Mouse (Mus musculus): ENCODE data around the gene Wfikkn1. TPM values are rescaled to one million over a fixed set of nuclear protein-coding genes. Genes with fewer than 3 reads are reported as not detected.
A peak's percentile ranks its signal among the peaks of the same experiment; 100 is the strongest.
"Not testable (repeated sequence)": the region's sequence is repeated elsewhere in the genome, so short reads cannot be mapped to it uniquely, and the experiment has no call there.

Wfikkn1 gene
- polyA plus RNA-seq, 1 experiment from 2014 or later, result 0.42 TPM

DNA sequence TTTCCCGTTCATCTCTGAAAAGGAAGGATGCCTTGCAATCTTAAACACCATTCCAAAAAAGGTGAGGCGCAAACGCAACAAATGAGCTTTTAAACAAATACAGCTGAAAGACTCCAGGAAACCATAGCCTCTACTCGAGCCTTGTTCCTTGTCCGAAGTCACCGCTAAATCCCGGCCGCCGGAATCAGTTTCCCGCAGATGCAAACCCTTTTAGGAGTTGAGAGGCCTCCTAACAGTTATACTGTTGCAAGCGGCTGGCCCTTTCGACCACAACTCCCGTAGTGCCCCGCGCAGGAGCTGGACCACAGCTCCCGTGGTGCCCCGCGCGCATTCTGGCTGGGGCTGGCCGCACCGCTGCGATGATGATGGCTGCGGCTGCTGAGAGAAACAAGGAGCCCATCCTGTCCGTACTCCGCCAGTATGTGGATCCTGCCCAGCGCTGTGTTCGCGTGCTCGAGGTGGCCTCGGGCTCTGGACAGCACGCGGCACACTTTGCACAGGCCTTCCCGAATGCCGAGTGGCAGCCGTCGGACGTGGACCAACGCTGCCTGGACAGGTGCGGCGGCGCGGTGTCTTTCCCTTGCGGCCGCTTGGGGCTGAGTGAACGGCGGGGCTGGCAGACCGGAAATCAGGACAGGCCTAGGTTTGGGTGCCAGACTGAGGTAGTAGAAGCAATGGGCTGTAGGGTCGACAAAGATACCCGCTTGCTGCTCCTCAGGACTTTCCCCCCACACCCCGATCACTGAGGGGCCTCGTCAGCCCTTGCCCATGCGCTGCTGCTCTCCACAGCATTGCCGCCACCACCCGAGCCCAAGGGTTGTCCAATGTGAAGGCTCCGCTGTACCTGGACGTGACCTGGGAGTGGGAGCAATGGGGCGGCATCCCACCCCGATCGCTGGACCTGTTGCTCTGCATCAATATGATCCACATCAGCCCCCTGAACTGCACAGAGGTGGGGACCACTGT, 5.2 kb downstream of the Wfikkn1 start:
- H3K27me3 ChIP-seq (replicated peaks; ENCODE audit: control insufficient read depth, insufficient read depth, low read length), result no peaks in the 10 kb centered on the region
- H3K4me3 ChIP-seq (ENCODE audit: low read depth, low read length), result peak overlapping the region; percentile 79
- H3K27ac ChIP-seq (replicated peaks; ENCODE audit: low read depth, low read length), result peak overlapping the region; percentile 94
- DNase-seq (ENCODE audit: low spot score) (peak; percentile 96), ATAC-seq (ENCODE audit: low read depth) (peak; percentile 96)
- peaks cover 15% of the 10 kb centered on the region for H3K36me3 ChIP-seq (ENCODE audit: control insufficient read depth, insufficient read depth, low read length)
- no peaks in the 10 kb centered on the region for H3K9me3 ChIP-seq (ENCODE audit: control insufficient read depth, low read length)
- WGBS, result 1% methylated on average over 44 of the region's 59 CpGs
- peak overlapping the region; percentile 78 for H3K9ac ChIP-seq (ENCODE audit: low read depth, low read length)
- peak overlapping the region; percentile 85 for H3K4me2 ChIP-seq (ENCODE audit: low read depth, low read length)
- H3K4me1 ChIP-seq (ENCODE audit: control insufficient read depth, insufficient read depth, low read length), result peaks cover 7% of the 10 kb centered on the region; the same call in 1 of the 2 replicates

DNA sequence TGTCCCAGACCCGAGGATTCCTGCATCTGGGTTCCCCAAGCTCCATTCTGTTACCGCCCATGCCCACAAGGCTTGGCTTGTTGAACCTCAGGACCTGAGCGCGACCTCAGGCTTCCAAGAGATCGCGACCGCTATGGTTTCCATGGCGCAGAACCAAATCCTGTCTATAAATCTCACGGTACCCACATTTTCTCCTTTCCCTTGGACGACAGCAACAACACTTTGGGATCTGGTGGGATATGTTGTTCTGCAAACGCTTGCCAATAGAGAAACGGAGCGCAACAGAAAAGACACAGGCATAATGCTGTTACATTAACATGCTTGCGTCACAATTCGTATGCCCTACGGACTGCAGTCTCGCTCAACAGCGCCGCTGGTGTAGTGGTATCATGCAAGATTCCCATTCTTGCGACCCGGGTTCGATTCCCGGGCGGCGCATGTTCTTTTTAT, 5.9 kb downstream of the Wfikkn1 start, which contains the start of gene Mettl26:
TSS of gene Mettl26 (plus strand) at position 354 of the 450 bp plus-strand sequence.
- peak within 1 kb of the TSS; percentile 79 for H3K4me3 ChIP-seq (ENCODE audit: low read depth, low read length)
- H3K36me3 ChIP-seq (ENCODE audit: control insufficient read depth, insufficient read depth, low read length), result peaks cover 15% of the 10 kb centered on the region
- peak within 1 kb of the TSS; percentile 78 for H3K9ac ChIP-seq (ENCODE audit: low read depth, low read length)
- ATAC-seq (ENCODE audit: low read depth) (peak; percentile 80), DNase-seq (ENCODE audit: low spot score) (peak; percentile 94)
- H3K4me1 ChIP-seq (ENCODE audit: control insufficient read depth, insufficient read depth, low read length), result peaks cover 7% of the 10 kb centered on the region; the same call in 1 of the 2 replicates
- H3K4me2 ChIP-seq (ENCODE audit: low read depth, low read length), result peak within 1 kb of the TSS; percentile 85
- no peaks in the 10 kb centered on the region for H3K27me3 ChIP-seq (replicated peaks; ENCODE audit: control insufficient read depth, insufficient read depth, low read length)
- H3K27ac ChIP-seq (replicated peaks; ENCODE audit: low read depth, low read length), result peak within 1 kb of the TSS; percentile 94
- 1% methylated on average over 25 of the region's 25 CpGs for WGBS
- H3K9me3 ChIP-seq (ENCODE audit: control insufficient read depth, low read length), result no peaks in the 10 kb centered on the region

GRCm38 (mm10) chr17:25874148-25874720, 6.4 kb downstream of the Wfikkn1 start:
- ATAC-seq (ENCODE audit: low read depth) (no peak), DNase-seq (ENCODE audit: low spot score) (no peak)
- Histone ChIP-seq H3K4me1 (ENCODE audit: control insufficient read depth, insufficient read depth, low read length) (peaks cover 7% of the 10 kb centered on the region; the same call in 1 of the 2 replicates), H3K27me3 (replicated peaks; ENCODE audit: control insufficient read depth, insufficient read depth, low read length) (no peaks in the 10 kb centered on the region), H3K9ac (ENCODE audit: low read depth, low read length) (peak overlapping the region; percentile 78), H3K4me2 (ENCODE audit: low read depth, low read length) (peak overlapping the region; percentile 85), H3K9me3 (ENCODE audit: control insufficient read depth, low read length) (no peaks in the 10 kb centered on the region), H3K27ac (replicated peaks; ENCODE audit: low read depth, low read length) (peak overlapping the region; percentile 94), H3K4me3 (ENCODE audit: low read depth, low read length) (peak overlapping the region; percentile 79), H3K36me3 (ENCODE audit: control insufficient read depth, insufficient read depth, low read length) (peaks cover 14% of the 10 kb centered on the region)
- 6% methylated on average over 14 of the region's 14 CpGs for WGBS

DNA sequence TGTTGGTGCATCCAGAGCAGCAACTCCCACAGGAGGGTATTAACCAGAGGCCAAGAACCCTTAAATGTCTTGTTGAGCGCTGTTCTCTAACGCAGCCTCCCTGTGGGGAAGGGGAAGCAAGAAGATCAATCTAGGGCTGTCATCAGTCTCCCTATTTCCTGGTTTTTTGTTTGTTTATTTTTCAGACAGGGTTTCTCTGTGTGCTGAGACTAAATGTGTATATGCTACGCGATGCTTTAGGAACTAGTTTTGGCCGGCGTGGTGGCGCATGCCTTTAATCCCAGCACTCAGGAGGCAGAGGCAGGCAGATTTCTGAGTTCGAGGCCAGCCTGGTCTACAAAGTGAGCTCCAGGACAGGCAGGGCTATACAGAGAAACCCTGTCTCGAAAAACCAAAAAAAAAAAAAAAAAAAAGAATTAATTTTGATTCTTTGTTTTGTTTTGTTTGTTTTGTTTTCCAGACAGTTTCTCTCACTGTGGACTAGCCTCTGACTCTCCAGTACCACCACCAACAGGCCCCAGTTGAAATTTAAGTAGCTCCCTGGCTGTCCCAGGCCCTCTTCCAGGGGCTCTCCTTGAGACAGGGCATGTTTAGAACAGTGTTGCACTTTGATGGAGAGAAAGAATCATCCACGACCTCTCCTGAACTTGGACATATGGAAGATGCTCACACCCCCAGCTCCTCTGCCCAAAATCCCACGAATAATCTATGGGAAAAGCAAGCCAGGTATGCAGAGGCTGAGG, 7.1 kb downstream of the Wfikkn1 start:
- no peaks in the 10 kb centered on the region for H3K9me3 ChIP-seq (ENCODE audit: control insufficient read depth, low read length)
- no peak overlapping the region for H3K27ac ChIP-seq (replicated peaks; ENCODE audit: low read depth, low read length)
- H3K4me2 ChIP-seq (ENCODE audit: low read depth, low read length), result peak overlapping the region; percentile 85
- peak overlapping the region; percentile 79 for H3K4me3 ChIP-seq (ENCODE audit: low read depth, low read length)
- ATAC-seq (ENCODE audit: low read depth), result no peak
- no peaks in the 10 kb centered on the region for H3K27me3 ChIP-seq (replicated peaks; ENCODE audit: control insufficient read depth, insufficient read depth, low read length)
- no peak for DNase-seq (ENCODE audit: low spot score)
- peaks cover 7% of the 10 kb centered on the region for H3K36me3 ChIP-seq (ENCODE audit: control insufficient read depth, insufficient read depth, low read length)
- 69% methylated on average over 11 of the region's 11 CpGs for WGBS
- H3K9ac ChIP-seq (ENCODE audit: low read depth, low read length), result no peak overlapping the region
- peaks cover 7% of the 10 kb centered on the region; the same call in 1 of the 2 replicates for H3K4me1 ChIP-seq (ENCODE audit: control insufficient read depth, insufficient read depth, low read length)

DNA sequence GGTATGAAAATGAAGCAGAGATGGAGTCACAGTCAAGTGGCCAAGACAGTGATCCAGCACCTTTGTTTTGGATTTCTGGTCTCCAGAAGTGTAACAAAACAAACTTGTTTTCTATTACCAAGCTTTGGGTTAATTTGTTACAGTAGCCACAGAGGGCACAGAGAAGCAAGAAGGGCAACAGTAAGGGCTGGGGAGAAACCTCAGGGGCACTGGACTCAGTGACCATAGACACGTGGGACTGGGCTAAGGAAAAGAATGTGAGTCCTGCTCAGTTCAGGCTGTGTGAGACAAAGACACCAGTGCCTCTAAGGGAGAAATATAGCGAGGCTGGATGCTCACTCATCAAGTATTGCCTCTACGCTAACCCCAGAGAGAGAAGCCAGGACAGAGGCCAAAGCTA, 8.0 kb downstream of the Wfikkn1 start:
- Histone ChIP-seq H3K9ac (ENCODE audit: low read depth, low read length) (no peak overlapping the region), H3K4me1 (ENCODE audit: control insufficient read depth, insufficient read depth, low read length) (peaks cover 10% of the 10 kb centered on the region), H3K4me3 (ENCODE audit: low read depth, low read length) (no peak overlapping the region), H3K27me3 (replicated peaks; ENCODE audit: control insufficient read depth, insufficient read depth, low read length) (no peaks in the 10 kb centered on the region), H3K36me3 (ENCODE audit: control insufficient read depth, insufficient read depth, low read length) (no peaks in the 10 kb centered on the region), H3K9me3 (ENCODE audit: control insufficient read depth, low read length) (no peaks in the 10 kb centered on the region), H3K4me2 (ENCODE audit: low read depth, low read length) (no peak overlapping the region), H3K27ac (replicated peaks; ENCODE audit: low read depth, low read length) (no peak overlapping the region)
- DNase-seq (ENCODE audit: low spot score), result no peak
- WGBS, result 81% methylated on average over 3 of the region's 3 CpGs
- no peak for ATAC-seq (ENCODE audit: low read depth)

DNA sequence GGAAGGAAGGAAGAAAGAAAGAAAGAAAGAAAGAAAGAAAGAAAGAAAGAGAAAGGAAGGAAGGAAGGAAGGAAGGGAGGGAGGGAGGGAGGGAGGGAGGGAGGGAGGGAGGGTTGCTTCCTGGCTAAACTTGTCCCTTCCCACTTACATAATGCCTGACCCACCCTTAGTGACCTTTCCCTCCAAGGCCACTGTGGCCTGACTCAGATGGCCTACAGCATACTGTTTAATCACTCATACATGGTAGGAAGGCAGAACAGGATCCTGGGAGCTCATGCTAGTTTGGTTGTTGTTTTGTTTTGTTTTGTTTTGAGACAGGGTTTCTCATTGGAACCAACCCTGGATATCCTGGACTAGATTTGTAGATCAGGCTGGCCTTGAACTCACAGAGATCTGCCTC, 9.1 kb downstream of the Wfikkn1 start:
- H3K27ac ChIP-seq (replicated peaks; ENCODE audit: low read depth, low read length); H3K9ac ChIP-seq (ENCODE audit: low read depth, low read length); H3K36me3 ChIP-seq (ENCODE audit: control insufficient read depth, insufficient read depth, low read length); H3K4me3 ChIP-seq (ENCODE audit: low read depth, low read length); H3K4me2 ChIP-seq (ENCODE audit: low read depth, low read length); ATAC-seq (ENCODE audit: low read depth); DNase-seq (ENCODE audit: low spot score); H3K9me3 ChIP-seq (ENCODE audit: control insufficient read depth, low read length); H3K27me3 ChIP-seq (replicated peaks; ENCODE audit: control insufficient read depth, insufficient read depth, low read length): not testable (repeated sequence)
- peaks cover 13% of the 10 kb centered on the region for H3K4me1 ChIP-seq (ENCODE audit: control insufficient read depth, insufficient read depth, low read length)

GRCm38 (mm10) chr17:25869954-25870353, 10.7 kb downstream of the Wfikkn1 start:
- Histone ChIP-seq H3K9ac (ENCODE audit: low read depth, low read length) (no peak overlapping the region), H3K4me2 (ENCODE audit: low read depth, low read length) (no peak overlapping the region), H3K27ac (replicated peaks; ENCODE audit: low read depth, low read length) (no peak overlapping the region), H3K9me3 (ENCODE audit: control insufficient read depth, low read length) (no peaks in the 10 kb centered on the region), H3K4me3 (ENCODE audit: low read depth, low read length) (no peak overlapping the region), H3K36me3 (ENCODE audit: control insufficient read depth, insufficient read depth, low read length) (no peaks in the 10 kb centered on the region), H3K4me1 (ENCODE audit: control insufficient read depth, insufficient read depth, low read length) (peaks cover 6% of the 10 kb centered on the region; the same call in 1 of the 2 replicates), H3K27me3 (replicated peaks; ENCODE audit: control insufficient read depth, insufficient read depth, low read length) (no peaks in the 10 kb centered on the region)
- 87% methylated on average over 2 of the region's 2 CpGs for WGBS
- ATAC-seq (ENCODE audit: low read depth), result no peak
- no peak for DNase-seq (ENCODE audit: low spot score)

GRCm38 (mm10) chr17:25869498-25869897, 11.2 kb downstream of the Wfikkn1 start:
- WGBS, result 84% methylated on average over 8 of the region's 8 CpGs
- no peaks in the 10 kb centered on the region for H3K9me3 ChIP-seq (ENCODE audit: control insufficient read depth, low read length)
- no peak for ATAC-seq (ENCODE audit: low read depth)

More at GRCm38 (mm10) chr17:25869498-25869897, 11.2 kb downstream of the Wfikkn1 start:
- no peak overlapping the region for H3K9ac ChIP-seq (ENCODE audit: low read depth, low read length)
- H3K4me1 ChIP-seq (ENCODE audit: control insufficient read depth, insufficient read depth, low read length), result peaks cover 6% of the 10 kb centered on the region; the same call in 1 of the 2 replicates
- no peak overlapping the region for H3K27ac ChIP-seq (replicated peaks; ENCODE audit: low read depth, low read length)
- H3K27me3 ChIP-seq (replicated peaks; ENCODE audit: control insufficient read depth, insufficient read depth, low read length), result no peaks in the 10 kb centered on the region
- no peak overlapping the region for H3K4me2 ChIP-seq (ENCODE audit: low read depth, low read length)
- H3K4me3 ChIP-seq (ENCODE audit: low read depth, low read length), result no peak overlapping the region
- no peak for DNase-seq (ENCODE audit: low spot score)
- no peaks in the 10 kb centered on the region for H3K36me3 ChIP-seq (ENCODE audit: control insufficient read depth, insufficient read depth, low read length)

Data from embryonic facial prominence, embryonic 14.5 days (tissue).